Mouse (Mus musculus): ENCODE data around the gene Pcolce.

DNA sequence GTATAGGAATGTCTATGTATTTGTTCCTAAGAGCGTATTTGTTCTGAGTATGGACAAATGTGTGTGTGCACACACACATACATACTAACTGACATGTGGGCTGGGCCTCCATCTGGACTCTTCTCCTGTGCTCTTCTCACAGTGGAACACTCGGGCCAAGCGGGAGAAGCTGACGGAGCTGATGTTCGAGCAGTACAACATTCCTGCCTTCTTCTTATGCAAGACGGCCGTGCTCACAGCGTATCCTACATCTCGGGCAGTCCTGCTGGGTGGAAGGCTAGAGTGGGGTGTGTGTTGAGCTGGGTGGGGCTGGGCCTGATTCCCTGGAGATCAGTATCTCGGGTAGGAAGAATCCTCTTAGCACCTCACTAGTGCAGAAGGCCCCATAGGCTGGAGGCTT is 50.6 kb downstream of the Pcolce start:
- TF ChIP-seq POLR2A (IDR thresholded peaks at IDR 0.05; ENCODE audit: borderline replicate concordance, low read depth, low read length) (no peak), CTCF (IDR thresholded peaks at IDR 0.05; ENCODE audit: low read depth, low read length) (no peak)
